Mouse (Mus musculus) urinary bladder, postnatal 25 days (tissue): Measurements from ENCODE around the gene Csk.
A peak's percentile ranks its signal among the peaks of the same experiment; 100 is the strongest.

Experiments
- DNase-seq: peaks from one replicate; pipeline ENCODE4 v3.0.0; 2022; ENCODE audit warnings: low spot score

The Csk gene

DNA sequence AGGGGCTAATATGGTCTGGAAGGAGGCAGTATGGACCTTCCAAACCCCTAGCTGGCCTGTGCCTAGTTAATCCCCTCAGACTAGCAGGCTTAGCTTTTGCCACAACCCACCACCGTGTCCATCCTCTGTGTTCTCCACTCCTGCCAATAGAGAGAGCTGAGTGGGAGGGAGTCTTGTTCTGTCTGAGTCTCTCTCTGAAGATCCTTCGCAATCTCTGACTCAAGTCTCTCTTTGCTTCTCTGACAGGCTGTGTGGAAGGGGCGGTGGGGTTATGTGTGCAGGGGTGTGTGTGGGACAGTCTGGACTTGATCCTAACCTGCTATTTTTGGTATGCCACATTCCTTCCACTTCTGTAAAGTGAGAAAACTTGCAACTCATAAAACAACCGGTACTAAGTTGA is 48.6 kb downstream of the Csk start:
- no peak for DNase-seq

DNA sequence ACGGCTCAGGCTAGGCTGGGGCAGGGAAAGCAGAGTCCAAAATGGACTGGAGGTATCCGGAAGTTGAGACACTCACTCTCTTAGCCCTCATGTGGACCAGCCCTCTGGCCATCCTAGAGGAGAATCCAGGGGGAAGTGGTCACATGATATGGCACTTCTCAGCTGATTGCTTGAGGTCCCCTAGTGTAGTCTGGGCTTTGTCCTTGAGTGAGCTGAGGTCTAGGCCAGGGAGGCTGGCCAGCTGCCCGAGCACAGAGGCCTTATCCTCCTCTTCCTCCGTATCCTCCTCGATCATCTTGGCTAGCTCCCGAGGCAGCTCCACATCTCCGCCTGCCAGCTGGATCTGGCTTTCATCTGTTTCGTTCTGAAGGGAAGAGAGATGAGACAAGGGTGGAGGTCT is 51.3 kb downstream of the Csk start:
- no peak for DNase-seq

DNA sequence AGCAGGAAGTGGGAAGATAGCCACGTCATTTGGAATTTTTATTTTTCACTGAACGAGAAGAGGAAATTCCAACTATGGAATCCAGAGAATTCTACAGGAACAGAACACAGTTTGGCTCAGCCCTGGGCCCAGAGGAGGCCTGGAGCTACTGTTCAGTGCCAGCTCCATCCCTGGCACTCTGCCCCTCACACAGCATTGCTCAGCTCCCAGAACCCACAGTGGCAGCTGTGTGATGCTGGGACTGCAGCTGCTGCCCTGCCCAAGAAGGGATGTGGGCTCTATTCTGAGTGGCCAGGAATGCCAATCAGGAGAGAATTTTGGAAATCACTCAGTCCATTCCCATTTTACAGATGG is 52.1 kb downstream of the Csk start:
- DNase-seq, result no peak

DNA sequence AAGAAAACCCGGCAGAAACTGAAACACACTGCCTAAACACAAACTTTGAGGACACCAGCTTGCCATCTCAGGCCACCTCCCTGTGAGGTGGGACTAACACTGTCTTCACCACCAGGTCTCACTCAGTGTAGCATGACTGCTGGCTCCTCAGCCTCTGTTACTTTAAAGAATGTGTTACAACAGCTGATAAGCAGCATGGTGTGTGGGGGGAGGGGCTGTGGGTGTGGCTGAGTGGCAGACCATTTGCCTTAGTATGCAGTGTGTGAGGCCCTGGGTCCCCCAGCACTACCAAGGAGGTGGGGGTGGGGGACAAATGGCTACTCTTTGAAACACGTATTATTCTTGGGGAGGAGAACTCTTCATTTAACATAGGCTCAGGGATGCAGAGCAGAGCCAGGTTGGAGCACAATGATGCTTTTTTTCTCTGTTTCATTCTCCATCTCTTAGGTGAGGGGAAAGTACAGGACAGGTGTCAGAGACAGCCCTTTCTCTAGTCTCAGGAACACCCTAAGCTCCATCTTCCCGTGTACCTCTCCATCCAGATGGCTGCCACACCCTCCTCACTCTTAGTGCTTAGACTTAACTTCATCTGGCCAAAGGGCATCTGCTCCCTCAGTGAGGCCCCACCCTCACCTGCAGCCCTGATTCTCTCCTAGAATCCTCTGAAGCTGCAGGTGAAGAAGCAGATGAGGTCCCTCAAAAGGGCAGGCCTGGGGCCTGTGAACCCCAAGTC is 52.6 kb downstream of the Csk start:
- no peak for DNase-seq

DNA sequence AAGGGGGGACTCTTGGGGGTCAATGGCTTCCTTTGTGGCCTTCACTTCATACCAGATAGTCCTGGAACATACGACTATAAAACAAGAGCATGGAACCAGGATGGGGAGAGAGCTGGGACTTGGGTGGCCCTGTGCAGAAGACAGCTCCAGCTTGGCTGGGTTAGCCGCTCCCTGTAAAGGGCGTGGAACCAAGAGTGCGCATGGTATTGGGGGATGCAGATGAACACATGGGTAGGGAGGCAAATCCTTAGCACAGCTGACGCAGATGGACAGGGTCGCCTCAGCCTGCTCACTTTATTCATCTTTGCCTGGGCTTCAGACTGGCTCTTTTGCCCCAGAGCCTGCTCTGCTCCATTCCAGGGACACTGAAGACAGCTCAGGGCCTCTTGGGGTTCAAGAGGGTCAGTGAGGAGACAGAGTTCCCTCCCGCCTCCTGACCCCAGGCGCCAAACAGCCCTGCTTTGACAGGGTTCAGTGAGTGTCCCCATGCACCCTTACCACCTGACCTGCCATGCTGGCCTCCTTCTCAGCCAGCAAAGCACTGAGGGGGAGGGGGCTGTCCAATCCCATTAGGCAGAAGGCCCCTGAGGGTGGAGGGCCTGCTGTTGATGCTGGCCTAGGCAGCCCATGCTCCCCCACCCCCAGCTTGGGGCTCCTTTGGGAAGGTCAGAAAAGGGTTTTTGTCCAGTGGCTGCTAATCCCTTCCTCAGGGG is 54.4 kb downstream of the Csk start:
- no peak for DNase-seq

DNA sequence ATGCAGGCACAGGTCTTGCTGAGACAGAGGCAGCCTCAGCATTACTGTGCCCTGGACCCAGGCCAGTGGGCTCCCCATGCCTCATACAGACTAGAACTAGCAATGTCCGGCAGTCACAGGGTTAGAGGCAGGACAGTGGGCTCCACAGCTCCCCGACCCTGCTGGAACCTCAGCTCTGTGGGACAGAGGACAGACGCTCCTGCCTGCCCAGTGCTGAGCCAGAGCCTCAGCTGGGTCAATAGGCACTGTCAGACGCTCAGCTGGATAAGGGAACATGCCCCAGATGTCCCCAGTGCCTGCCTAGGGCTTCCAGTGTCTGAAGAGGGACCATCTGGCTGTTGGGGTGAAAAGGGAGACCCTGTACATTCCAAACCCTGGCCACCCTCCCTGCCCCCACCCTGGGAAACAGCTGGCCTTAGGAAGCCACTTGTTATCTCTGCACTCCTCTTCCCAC is 55.5 kb downstream of the Csk start:
- DNase-seq, result no peak

DNA sequence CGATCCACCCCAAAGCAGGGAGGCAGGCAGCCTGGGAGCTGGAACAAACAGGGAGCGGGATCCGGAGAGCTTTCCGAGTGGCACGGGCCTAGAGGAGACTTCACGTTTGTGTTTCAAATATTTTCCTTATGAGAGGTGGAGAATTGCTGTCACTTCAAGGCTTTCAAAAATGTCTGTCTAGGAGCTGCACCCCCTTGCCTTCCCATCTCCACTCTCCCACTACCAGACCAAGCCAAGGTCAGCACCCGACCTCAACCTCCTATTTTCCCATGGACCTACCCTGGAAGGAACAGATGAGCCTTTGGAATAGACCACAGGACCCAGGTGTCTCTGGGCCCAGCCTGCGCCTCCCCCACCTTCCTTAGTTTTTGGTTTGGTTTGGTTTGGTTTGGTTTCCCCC is 56.2 kb downstream of the Csk start:
- no peak for DNase-seq

DNA sequence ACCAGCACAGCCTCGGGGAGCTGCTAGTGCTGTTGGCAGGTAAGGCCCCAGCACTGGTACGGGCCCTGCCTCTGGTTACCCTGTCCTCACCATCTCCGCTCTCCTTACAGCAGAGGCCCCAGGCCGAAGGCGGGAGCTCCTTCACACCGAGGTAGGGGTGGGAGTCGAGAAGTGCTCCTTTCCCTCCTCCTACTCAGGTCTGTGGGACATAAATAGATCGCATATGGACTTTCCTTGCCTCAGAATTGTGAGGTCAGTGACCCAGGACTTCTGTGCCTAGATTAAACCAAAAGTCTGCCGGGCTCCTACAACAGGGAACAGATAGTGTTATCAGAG is 59.3 kb downstream of the Csk start:
- no peak for DNase-seq

DNA sequence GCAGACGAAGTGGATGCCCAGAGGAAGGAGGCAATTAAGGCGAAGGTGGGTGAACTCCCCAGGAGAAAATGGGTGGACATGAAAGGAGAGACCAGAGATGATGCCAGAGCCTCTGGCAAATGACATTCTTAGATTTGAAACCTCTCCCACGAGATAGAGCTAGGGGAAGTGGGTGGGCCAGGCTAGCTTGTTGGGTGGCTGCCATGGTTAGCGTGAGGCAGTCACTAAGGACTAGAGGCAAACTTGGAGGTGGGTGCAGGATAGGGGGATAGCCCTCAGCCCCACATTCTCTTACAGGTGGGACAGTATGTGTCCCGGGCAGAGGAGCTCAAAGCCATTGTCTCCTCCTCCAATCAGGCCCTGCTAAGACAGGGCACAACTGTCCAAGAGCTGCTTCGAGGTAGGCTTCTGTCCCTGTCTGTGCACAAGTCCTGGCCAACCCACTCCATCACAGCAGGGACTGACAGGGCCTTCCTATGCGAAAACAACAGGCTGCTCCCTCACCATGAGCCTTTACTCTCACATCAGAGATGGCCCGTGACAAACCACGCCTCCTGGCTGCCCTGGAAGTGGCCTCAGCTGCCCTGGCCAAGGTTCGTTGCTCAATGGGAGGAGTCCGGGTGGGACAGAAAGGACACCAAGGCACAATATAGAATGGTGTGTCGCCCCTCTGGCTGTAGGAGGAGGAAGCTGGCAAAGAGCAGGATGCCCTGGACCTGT is 59.8 kb downstream of the Csk start:
- DNase-seq, result no peak

DNA sequence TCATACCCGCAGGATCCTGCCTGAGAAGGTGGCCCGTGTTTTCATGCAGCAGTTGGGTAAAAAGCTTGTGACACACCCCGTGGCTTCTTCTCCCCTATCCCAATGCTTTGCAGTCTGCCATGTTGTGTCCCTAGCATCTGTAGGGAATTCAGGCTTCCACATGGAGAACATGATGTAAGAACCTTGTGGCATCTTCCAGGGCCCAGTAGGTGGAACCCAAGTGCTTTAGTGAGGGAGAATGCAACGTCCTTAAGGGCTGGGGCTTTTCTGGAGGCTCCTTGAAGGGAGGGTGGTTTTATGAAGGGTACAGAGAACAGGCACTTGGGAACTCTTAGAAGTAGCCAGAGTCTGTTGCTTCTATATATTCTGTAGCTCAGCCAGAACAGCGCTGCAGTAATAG is 62.7 kb downstream of the Csk start:
- no peak for DNase-seq

DNA sequence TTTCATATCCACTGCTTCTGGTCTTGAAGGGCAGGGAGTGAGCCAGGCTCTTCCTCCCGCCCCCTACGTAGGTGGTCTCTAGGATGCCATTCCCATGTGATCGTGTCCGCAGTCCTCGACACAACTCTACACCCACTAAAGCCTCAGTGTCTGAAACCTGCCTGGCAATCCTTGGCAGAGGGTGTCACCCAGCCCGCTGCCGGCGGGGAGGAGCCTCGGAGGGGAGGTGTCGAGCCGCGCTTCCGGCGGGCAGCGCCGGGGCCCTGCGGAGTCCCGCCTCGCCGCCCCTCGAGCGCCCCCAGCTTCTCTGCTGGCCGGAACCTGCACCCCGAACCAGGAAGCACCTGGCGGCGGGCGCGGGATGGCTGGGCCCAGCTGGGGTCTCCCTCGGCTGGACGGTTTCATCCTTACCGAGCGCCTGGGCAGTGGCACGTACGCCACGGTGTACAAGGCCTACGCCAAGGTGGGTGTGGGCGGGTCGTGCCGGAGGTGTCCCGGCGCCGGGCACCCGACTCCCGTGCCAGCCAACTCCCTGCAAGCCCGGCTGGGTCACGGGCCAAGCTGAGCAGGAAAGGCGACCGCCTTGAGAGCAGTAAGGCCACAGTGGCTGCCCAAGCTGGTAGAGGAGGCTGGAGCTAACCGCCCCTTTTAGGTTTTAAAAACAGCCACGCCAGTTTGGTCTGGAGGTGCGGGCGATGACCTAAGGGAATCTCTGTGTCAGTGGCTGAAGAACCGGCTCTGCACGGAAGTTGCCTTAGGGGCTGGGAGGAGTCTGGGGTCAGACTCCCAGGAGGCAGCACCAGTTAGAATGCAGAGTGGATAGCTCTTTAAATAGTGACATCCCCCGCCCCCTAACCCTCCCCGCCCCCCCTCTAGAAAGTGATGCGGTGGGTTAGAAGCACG is 64.0 kb downstream of the Csk start, which contains the start of gene Ulk3:
Ulk3 (plus strand) TSS at position 229 of the 903 bp plus-strand sequence.
- peak; percentile 77 for DNase-seq

DNA sequence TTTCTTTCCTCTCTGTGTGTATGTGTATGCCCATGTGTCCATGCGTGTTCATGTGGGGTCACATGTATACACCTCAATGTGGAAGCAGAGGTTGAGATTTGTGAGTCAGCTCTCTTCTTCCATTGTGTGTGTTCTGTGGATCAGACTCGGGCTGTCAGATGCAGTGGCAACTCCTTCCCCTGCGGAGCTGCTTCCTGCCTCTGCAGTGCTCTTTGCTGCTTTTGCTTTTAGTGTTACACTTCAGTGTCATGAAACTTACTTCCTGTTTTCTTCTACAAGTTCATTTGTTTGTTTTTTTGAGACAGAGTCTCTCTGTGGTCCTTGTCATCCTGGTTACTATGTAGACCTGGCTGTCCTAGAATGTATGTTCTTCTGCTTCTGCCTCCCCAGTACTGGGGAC is 68.4 kb downstream of the Csk start:
- DNase-seq, result no peak

DNA sequence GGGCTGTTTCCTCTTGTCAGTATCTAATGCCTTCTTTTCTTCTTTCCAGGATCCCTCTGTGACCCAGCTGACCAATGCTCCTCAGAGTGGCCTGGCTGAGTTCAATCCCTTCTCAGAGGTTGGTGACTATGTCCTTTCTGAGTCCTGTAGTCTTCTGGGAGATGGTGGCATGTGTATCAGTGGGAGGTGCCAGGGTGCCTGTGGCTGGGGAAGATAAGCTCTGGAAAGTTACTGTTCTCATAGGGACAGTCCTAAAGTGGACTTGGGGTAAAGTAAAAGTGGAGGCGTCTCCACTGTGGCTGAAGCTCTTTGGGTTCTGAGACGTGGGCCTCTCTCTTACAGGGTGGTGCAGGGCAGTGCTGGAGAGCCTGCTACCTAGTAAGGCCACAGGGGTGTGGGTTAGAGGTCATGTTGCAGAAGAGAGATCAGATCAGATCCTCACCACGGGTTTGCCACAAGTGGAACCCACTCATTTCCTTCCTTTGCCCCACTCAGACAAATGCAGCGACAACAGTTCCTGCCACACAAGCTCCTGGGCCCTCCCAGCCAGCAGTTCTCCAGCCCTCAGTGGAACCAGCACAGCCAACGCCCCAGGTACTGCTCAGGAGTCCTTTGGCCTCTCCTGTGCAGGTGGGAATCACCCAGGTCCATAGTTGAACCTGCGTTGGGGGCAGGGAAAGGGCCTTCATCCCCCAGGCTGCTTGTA is 76.1 kb downstream of the Csk start:
- DNase-seq, result no peak
